Mouse (Mus musculus) hindbrain, embryonic 14.5 days (tissue): ENCODE results near the gene Rhoh. TPM values are rescaled to one million over a fixed set of nuclear protein-coding genes. Genes with fewer than 3 reads are reported as not detected.

Source experiments
- ATAC-seq: fragments of 200-750 bp; cut with Nextera tagmentation; 2 replicates; pipeline ENCODE4 v1.8.0; 2017; ENCODE audit warnings: moderate number of reproducible peaks, mild to moderate bottlenecking, moderate TSS enrichment, moderate library complexity; ENCODE audit not compliant: low FRiP score
- DNase-seq: peaks from one replicate; pipeline ENCODE4 v3.0.0-alpha.2; 2015; ENCODE audit warnings: low spot score
- H3K27ac ChIP-seq: fragments of 300-500 bp; sonication (generic); 2 replicates; pipeline ENCODE4 v1.5.1; 2014; ENCODE audit warnings: mild to moderate bottlenecking, moderate library complexity
- H3K27me3 ChIP-seq: fragments of 300-500 bp; sonication (generic); 2 replicates; pipeline ENCODE4 v1.6.1; 2014; ENCODE audit warnings: mild to moderate bottlenecking, low read length, mixed read lengths; ENCODE audit not compliant: control insufficient read depth, insufficient read depth
- H3K36me3 ChIP-seq: fragments of 300-500 bp; sonication (generic); replicated peaks from 2 replicates; pipeline ENCODE4 v1.6.1; 2014; ENCODE audit not compliant: control insufficient read depth, insufficient read depth
- H3K4me1 ChIP-seq: fragments of 300-500 bp; sonication (generic); replicated peaks from 2 replicates; pipeline ENCODE4 v1.6.1; 2014; ENCODE audit warnings: antibody characterized with exemption, low read length, mixed read lengths; ENCODE audit not compliant: control insufficient read depth, insufficient read depth
- H3K4me2 ChIP-seq: fragments of 300-500 bp; sonication (generic); replicated peaks from 2 replicates; pipeline ENCODE4 v1.6.1; 2014; ENCODE audit warnings: mild to moderate bottlenecking, moderate library complexity
- H3K4me3 ChIP-seq: fragments of 300-500 bp; sonication (generic); replicated peaks from 2 replicates; pipeline ENCODE4 v1.5.1; 2014; ENCODE audit warnings: mild to moderate bottlenecking, low read length
- H3K9ac ChIP-seq: fragments of 300-500 bp; sonication (generic); 2 replicates; pipeline ENCODE4 v1.6.1; 2014
- H3K9me3 ChIP-seq: fragments of 300-500 bp; sonication (generic); 2 replicates; pipeline ENCODE4 v1.6.1; 2016; ENCODE audit warnings: low read length; ENCODE audit not compliant: control insufficient read depth
- WGBS: fragments of 180-500 bp; shearing (Covaris S2); extraction: QIAGEN DNeasy Blood & Tissue Kit; methylation state at CpG from one replicate; pipeline ENCODE4 v1.1.7; 2014; 5-methylcytosine and 5-hydroxymethylcytosine counted together
- polyA plus RNA-seq: library from polyadenylated mRNA; unstranded; fragments of >200 nt; fragmentation: Nextera tagmentation; extraction: Ambion mirVana; gene quantifications from 2 replicates; pipeline ENCODE4 v1.2.1, GENCODE M21; 2014

Rhoh gene
- polyA plus RNA-seq, 1 experiment from 2014 or later = 0.52 TPM

DNA sequence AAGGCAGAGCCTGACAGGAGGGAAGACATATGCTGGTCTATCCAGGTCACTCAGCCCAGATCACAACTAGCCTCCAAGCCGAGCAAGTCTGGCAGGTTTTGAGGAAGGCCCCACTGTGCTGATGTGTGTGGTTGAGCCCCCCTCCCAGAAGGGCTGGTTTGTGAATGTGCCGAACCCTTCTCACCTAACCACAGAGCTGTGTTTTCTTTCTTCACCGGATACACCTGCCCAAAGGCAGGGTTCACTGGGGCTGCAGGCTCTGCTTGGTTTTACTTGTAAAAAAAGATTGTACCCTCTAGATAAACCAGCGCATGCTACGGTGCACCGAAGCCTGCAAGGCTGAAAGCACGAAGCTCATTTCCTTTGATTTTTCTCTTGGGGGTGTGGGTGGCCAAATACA, 68.1 kb downstream of the Rhoh start:
- 75% methylated on average over 7 of the region's 7 CpGs for WGBS

DNA sequence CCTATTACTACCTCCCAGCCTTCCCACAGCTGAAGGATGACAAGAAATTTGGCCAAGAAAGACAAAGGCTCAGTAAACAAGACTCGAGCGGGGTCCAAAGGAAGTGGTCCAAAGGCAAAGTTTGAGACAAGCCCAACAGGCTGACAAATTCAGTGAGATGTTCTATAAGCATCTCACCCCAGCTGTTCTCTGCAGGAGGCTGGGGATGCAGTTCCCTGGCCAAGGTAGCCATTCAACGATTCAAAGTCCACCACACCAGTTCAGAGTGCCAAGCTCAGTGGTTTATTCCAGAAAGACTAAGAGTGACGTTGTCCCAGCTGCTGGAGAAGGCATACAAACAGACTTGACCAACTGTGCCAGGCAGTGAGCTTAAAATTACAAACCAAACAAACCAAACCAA, 69.2 kb downstream of the Rhoh start:
- Histone ChIP-seq H3K4me2 (no peak overlapping the region), H3K9me3 (no peaks in the 10 kb centered on the region), H3K4me1 (no peaks in the 10 kb centered on the region), H3K9ac (no peak overlapping the region), H3K4me3 (no peak overlapping the region), H3K27ac (no peak overlapping the region), H3K36me3 (no peaks in the 10 kb centered on the region), H3K27me3 (no peaks in the 10 kb centered on the region)
- ATAC-seq = no peak
- 81% methylated on average over 4 of the region's 4 CpGs for WGBS
- DNase-seq = no peak

More for the DNA sequence above, 68.1 kb downstream of the Rhoh start:
- Histone ChIP-seq H3K27me3 (no peaks in the 10 kb centered on the region), H3K4me3 (no peak overlapping the region), H3K36me3 (no peaks in the 10 kb centered on the region), H3K4me2 (no peak overlapping the region), H3K4me1 (no peaks in the 10 kb centered on the region), H3K9ac (no peak overlapping the region), H3K27ac (no peak overlapping the region), H3K9me3 (no peaks in the 10 kb centered on the region)
- ATAC-seq (no peak), DNase-seq (no peak)

DNA sequence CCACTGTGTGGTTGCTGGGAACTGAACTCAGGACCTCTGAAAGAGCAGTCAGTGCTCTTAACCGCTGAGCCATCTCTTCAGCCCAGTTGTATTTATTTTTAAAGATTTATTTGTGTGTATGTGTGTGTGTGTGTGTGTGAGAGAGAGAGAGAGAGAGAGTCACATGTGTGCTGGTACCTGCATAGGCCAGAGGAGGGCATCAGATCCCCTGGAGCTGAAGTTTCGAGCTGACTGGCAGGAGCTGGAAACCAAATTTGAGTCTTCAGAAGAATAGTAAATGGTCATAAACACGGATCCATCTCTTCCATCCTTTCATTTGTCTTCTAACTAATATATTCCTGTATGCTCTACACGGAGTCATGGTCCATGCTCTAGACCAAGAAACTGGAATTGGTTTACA, 72.2 kb downstream of the Rhoh start:
- Histone ChIP-seq H3K4me3 (no peak overlapping the region), H3K27ac (no peak overlapping the region), H3K27me3 (no peaks in the 10 kb centered on the region), H3K9me3 (no peaks in the 10 kb centered on the region), H3K9ac (no peak overlapping the region), H3K4me1 (no peaks in the 10 kb centered on the region), H3K36me3 (no peaks in the 10 kb centered on the region), H3K4me2 (no peak overlapping the region)
- WGBS = 89% methylated on average over 4 of the region's 4 CpGs
- DNase-seq = no peak
- no peak for ATAC-seq

DNA sequence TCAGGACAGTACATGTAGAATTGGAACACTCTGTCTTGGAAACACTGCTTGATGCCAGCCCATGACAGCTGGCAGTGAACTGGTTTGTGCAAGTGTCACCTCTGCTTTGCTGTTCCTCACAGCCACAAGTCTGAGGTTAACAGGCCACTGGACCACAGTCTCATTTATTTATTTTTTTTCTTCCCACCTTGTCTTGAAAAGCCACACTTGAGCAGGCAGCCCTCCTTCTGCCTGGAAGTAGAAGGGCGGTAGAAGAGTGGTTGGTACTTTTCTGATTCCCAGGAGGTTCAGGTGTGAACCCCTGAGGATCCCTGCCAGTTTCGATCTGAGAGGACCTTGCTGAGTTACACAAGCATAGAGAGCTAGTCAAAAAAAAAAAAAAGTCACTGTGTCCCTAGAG, 72.8 kb downstream of the Rhoh start:
- Histone ChIP-seq H3K36me3 (no peaks in the 10 kb centered on the region), H3K27ac (no peak overlapping the region), H3K4me1 (no peaks in the 10 kb centered on the region), H3K27me3 (no peaks in the 10 kb centered on the region), H3K9me3 (no peaks in the 10 kb centered on the region), H3K9ac (no peak overlapping the region), H3K4me2 (no peak overlapping the region), H3K4me3 (no peak overlapping the region)
- no peak for DNase-seq
- no peak for ATAC-seq
- 81% methylated on average over 2 of the region's 2 CpGs for WGBS

DNA sequence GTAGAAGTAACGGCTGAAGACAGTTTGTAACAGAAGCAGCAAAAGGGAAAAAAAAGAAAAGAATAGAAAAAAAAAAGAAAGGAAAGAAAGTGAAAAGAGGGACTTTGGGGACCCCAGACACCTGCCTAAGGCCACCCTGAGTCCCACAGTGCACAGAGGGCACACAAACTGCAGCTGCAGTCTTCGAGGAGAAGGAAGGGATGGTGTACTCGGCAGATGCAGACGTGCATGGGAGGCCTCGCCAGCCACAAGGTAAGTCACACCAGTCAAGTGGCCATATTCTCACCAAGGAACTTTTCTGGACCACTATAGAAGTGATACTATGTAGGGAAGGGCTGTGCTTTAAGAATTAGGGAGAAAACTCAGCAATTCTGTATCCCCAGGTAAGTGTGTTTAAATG, 73.8 kb downstream of the Rhoh start, which contains the start of gene Chrna9:
Chrna9 (plus strand) TSS at position 139 of the 400 bp plus-strand sequence.
- WGBS = 88% methylated on average over 5 of the region's 5 CpGs
- Histone ChIP-seq H3K4me3 (no peak within 1 kb of the TSS), H3K27me3 (no peaks in the 10 kb centered on the region), H3K27ac (no peak within 1 kb of the TSS), H3K36me3 (no peaks in the 10 kb centered on the region), H3K9ac (no peak within 1 kb of the TSS), H3K4me1 (no peaks in the 10 kb centered on the region), H3K4me2 (no peak within 1 kb of the TSS), H3K9me3 (no peaks in the 10 kb centered on the region)
- ATAC-seq = no peak
- DNase-seq = no peak

DNA sequence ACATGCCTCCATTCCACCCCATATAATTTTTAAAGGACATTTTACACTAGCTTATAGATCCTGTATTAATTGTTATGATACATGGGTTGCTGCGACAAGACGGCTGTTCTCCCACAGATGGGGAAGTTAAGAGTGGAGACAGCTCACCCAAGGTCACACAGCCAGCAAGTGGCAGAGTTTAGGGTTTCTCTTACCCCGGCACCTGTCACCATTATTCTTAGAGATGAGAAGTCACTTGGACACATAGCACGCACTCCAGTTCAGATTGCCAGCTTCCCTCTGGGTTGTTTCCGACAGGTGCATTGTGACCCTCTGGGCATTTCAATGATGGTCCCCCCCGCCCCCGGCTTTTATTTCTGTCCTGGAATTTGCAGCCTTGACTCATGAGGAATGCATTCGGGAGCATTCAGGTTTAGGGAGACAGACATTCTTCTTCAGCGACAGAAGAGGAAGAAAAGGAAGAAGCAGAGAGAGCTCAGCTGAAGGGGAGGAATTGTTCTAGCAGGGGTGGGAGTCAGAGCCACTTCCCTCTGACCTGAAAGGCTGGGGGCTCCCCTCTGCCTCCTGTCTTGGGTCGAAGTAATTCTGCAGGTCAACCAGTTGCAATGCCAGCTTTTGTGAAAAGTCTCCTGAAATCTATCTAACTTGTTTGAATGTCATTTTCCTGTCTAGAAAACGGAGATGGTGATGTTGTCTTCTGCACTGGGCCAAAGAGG, 76.2 kb downstream of the Rhoh start:
- Histone ChIP-seq H3K4me2 (no peak overlapping the region), H3K27ac (no peak overlapping the region), H3K4me3 (no peak overlapping the region), H3K9ac (no peak overlapping the region), H3K4me1 (no peaks in the 10 kb centered on the region), H3K27me3 (no peaks in the 10 kb centered on the region), H3K36me3 (no peaks in the 10 kb centered on the region), H3K9me3 (no peaks in the 10 kb centered on the region)
- DNase-seq (no peak), ATAC-seq (no peak)
- 67% methylated on average over 11 of the region's 11 CpGs for WGBS

DNA sequence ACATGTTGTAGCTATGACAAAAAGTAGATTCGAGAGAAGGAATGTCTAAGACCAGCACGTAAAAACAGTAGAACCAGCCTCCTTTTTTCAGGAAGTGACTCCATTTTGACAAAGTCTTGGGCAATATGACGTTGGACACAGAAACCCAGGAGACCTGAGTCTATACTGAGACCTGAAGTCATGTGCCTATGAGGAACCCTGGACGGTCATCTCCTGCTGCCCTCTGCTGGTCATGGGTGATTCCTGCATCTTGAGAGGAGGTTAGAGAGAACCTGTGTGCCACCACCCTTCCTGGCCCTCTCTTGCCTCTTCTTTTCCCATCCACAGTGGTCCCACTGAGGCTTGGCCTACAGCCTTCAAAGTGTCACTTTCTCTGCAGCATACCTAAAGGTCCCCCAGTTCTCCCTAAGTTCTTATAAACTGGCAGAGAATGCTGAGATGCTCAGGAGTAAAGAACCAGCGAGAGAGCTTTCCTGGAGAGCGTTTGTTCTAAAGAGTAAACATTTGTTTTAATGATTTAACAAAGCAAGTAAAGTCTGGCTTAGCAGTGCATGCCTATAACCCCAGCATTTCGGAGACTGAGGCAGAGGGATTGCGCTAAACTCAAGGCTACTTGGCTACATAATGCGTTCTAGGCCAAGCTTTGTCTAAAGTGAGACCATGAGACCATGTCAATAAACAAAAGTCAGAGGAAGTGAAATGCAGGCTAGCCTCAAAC, 77.1 kb downstream of the Rhoh start:
- no peak overlapping the region for H3K4me2 ChIP-seq
- WGBS = 55% methylated on average over 9 of the region's 9 CpGs
- peak; percentile 81 for DNase-seq

DNA sequence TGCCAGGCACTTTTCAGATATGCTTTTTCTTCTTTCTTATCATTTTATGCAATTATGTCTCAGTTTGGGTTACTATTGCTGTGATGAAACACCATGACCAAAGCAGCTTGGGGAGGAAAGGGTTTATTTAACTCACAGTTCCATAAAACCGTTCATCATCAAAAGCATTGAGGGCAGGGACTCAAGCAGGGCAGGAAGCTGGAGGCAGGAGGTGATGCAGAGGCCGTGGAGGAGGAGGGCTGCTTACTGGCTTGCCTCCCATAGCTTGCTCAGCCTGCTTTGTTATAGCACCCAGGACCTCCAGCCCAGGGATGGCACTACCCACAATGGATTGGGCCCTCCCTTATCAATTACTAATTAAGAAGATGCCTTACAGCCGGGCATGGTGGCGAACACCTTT, 80.1 kb downstream of the Rhoh start:
- Histone ChIP-seq H3K4me3 (no peak overlapping the region), H3K4me2 (no peak overlapping the region), H3K9me3 (no peaks in the 10 kb centered on the region), H3K9ac (no peak overlapping the region), H3K36me3 (no peaks in the 10 kb centered on the region), H3K27me3 (no peaks in the 10 kb centered on the region), H3K4me1 (no peaks in the 10 kb centered on the region), H3K27ac (no peak overlapping the region)
- no peak for DNase-seq
- no peak for ATAC-seq
- 75% methylated on average over 4 of the region's 4 CpGs for WGBS

More for the DNA sequence above, 77.1 kb downstream of the Rhoh start:
- Histone ChIP-seq H3K4me3 (no peak overlapping the region), H3K9ac (no peak overlapping the region), H3K36me3 (no peaks in the 10 kb centered on the region), H3K4me1 (no peaks in the 10 kb centered on the region), H3K27me3 (no peaks in the 10 kb centered on the region), H3K9me3 (no peaks in the 10 kb centered on the region), H3K27ac (no peak overlapping the region)
- peak; percentile 66; the same call in 1 of the 2 replicates for ATAC-seq
